Mouse (Mus musculus) embryonic fibroblast, embryonic 13.5 days (primary cell): ENCODE data around the gene Akr1b7.

Experiments used
- CTCF ChIP-seq: IDR thresholded peaks from 2 replicates; pipeline ENCODE4 v1.5.1; 2011; ENCODE audit warnings: mild to moderate bottlenecking, control low read depth, low read length, moderate library complexity, borderline replicate concordance; ENCODE audit not compliant: insufficient read depth
- POLR2A ChIP-seq: IDR thresholded peaks from 2 replicates; pipeline ENCODE4 v1.6.1; 2011; ENCODE audit warnings: low read depth, mild to moderate bottlenecking, control low read depth, low read length, moderate library complexity

- TF ChIP-seq CTCF (no peak), POLR2A (no peak)
Observed at GRCm38 (mm10) chr6:34371700-34372351, 40.3 kb upstream of the Akr1b7 start.
